In genomic region chr10:123160508-123160907, GRCm38 (mm10) we compare ENCODE assay signal across 19 mouse cellular contexts. TPM values are rescaled to one million over a fixed set of nuclear protein-coding genes. Genes with fewer than 3 reads are reported as not detected.
A peak's percentile ranks its signal among the peaks of the same experiment; 100 is the strongest.
DNase-seq lines count a peak whose midpoint lies in the region; ATAC-seq and TF ChIP-seq lines count a peak whose summit lies in the region.
"Had no signal": no experiment of that assay in that cellular context is flagged by ENCODE, and none has a peak within 500 bp of the region (broad histone marks: within the 10 kb centered on the region; RNA-seq: fewer than 3 reads in every experiment).

No protein-coding gene starts in this region.

- H3K4me1 ChIP-seq in liver, postnatal 0 days (ENCODE audit: insufficient read depth) = no peaks in the 10 kb centered on the region
- H3K4me1 ChIP-seq in liver, embryonic 11.5 days (replicated peaks; ENCODE audit: control insufficient read depth, insufficient read depth, low read length) = no peaks in the 10 kb centered on the region
- no peaks in the 10 kb centered on the region for H3K4me1 ChIP-seq in kidney, embryonic 15.5 days
- no peaks in the 10 kb centered on the region for H3K4me1 ChIP-seq in forebrain, embryonic 14.5 days (ENCODE audit: control insufficient read depth, insufficient read depth, low read length)
- H3K4me1 ChIP-seq: hindbrain, embryonic 12.5 days; intestine, embryonic 15.5 days; liver, embryonic 13.5 days had no signal

- peak; percentile 42 for DNase-seq in liver, postnatal 0 days
- no peak for DNase-seq in liver, embryonic 11.5 days (ENCODE audit: low spot score)
- DNase-seq in lung, postnatal 36 days = peak; percentile 32
- DNase-seq in spleen, postnatal 36 days (ENCODE audit: low spot score in 2 of 2) = peak; percentile 72 to 79
- no peak for DNase-seq in heart, postnatal 14 days
- DNase-seq in testis, postnatal 14 days (ENCODE audit: low spot score) = no peak
- no peak for DNase-seq in forebrain, embryonic 14.5 days (ENCODE audit: low spot score)
- DNase-seq: cerebellum, adult 2 months; gastrocnemius, postnatal 36 days; left cerebral cortex, postnatal 4 days; liver, embryonic 13.5 days; right cerebral cortex, postnatal 14 days had no signal

- H3K9me3 ChIP-seq in liver, postnatal 0 days (ENCODE audit: low read length) = no peaks in the 10 kb centered on the region
- H3K9me3 ChIP-seq in liver, embryonic 11.5 days (ENCODE audit: control insufficient read depth, low read length) = no peaks in the 10 kb centered on the region
- no peaks in the 10 kb centered on the region for H3K9me3 ChIP-seq in kidney, embryonic 15.5 days (replicated peaks)
- no peaks in the 10 kb centered on the region for H3K9me3 ChIP-seq in forebrain, embryonic 14.5 days (replicated peaks; ENCODE audit: control insufficient read depth, low read length)
- H3K9me3 ChIP-seq: G1E; hindbrain, embryonic 12.5 days; intestine, embryonic 15.5 days; liver, embryonic 13.5 days; megakaryocyte, embryonic 14.5 days had no signal

- peaks cover 55% of the 10 kb centered on the region for H3K36me3 ChIP-seq in liver, postnatal 0 days (replicated peaks; ENCODE audit: insufficient read depth, low read length)
- peaks cover 5% of the 10 kb centered on the region; the same call in 1 of the 2 replicates for H3K36me3 ChIP-seq in liver, embryonic 11.5 days (ENCODE audit: control insufficient read depth, insufficient read depth, low read length)
- peaks cover 53% of the 10 kb centered on the region for H3K36me3 ChIP-seq in kidney, embryonic 15.5 days
- H3K36me3 ChIP-seq in forebrain, embryonic 14.5 days (ENCODE audit: control insufficient read depth, insufficient read depth, low read length) = peaks cover 33% of the 10 kb centered on the region

- no peak for TF ChIP-seq CTCF in liver, postnatal 0 days (IDR thresholded peaks at IDR 0.05; ENCODE audit: low read depth)

- intact Hi-C loops in heart, postnatal 14 days (cut with DNase I) = no loop called here

- H3K27ac ChIP-seq in liver, postnatal 0 days (ENCODE audit: low read depth) = no peak overlapping the region
- no peak overlapping the region for H3K27ac ChIP-seq in liver, embryonic 11.5 days (ENCODE audit: low read depth, low read length)
- H3K27ac ChIP-seq in kidney, embryonic 15.5 days = no peak overlapping the region
- H3K27ac ChIP-seq in forebrain, embryonic 14.5 days (ENCODE audit: low read depth, low read length) = no peak overlapping the region
- H3K27ac ChIP-seq: hindbrain, embryonic 12.5 days; intestine, embryonic 15.5 days; liver, embryonic 13.5 days had no signal

- WGBS in liver, postnatal 0 days (ENCODE audit: insufficient replicate concordance) = 80% methylated on average over 6 of the region's 6 CpGs
- WGBS in liver, embryonic 11.5 days = 85% methylated on average over 6 of the region's 6 CpGs
- WGBS in kidney, embryonic 15.5 days = 68% methylated on average over 6 of the region's 6 CpGs
- 72% methylated on average over 6 of the region's 6 CpGs for WGBS in forebrain, embryonic 14.5 days

- ATAC-seq in liver, postnatal 0 days = no peak
- no peak for ATAC-seq in liver, embryonic 11.5 days (replicated peaks; ENCODE audit: low FRiP score)
- ATAC-seq in kidney, embryonic 15.5 days (replicated peaks; ENCODE audit: low FRiP score) = peak; percentile 87
- no peak for ATAC-seq in forebrain, embryonic 14.5 days
- ATAC-seq: forebrain, embryonic 16.5 days; intestine, embryonic 15.5 days had no signal

- no peak overlapping the region for H3K4me3 ChIP-seq in liver, postnatal 0 days (ENCODE audit: low read depth, low read length)
- no peak overlapping the region for H3K4me3 ChIP-seq in liver, embryonic 11.5 days (ENCODE audit: low read depth, low read length)
- no peak overlapping the region for H3K4me3 ChIP-seq in kidney, embryonic 15.5 days (replicated peaks)
- H3K4me3 ChIP-seq in forebrain, embryonic 14.5 days (ENCODE audit: low read depth, low read length) = no peak overlapping the region
- H3K4me3 ChIP-seq: hindbrain, embryonic 12.5 days; intestine, embryonic 15.5 days; liver, embryonic 13.5 days; megakaryocyte, embryonic 14.5 days; myocyte had no signal

- TF ChIP-seq EP300 in liver, postnatal 0 days (IDR thresholded peaks at IDR 0.05; ENCODE audit: low read depth) = no peak

- H3K27me3 ChIP-seq in liver, postnatal 0 days (ENCODE audit: insufficient read depth, low read length) = no peaks in the 10 kb centered on the region
- H3K27me3 ChIP-seq in liver, embryonic 11.5 days (replicated peaks; ENCODE audit: control insufficient read depth, insufficient read depth, low read length) = no peaks in the 10 kb centered on the region
- no peaks in the 10 kb centered on the region for H3K27me3 ChIP-seq in kidney, embryonic 15.5 days
- no peaks in the 10 kb centered on the region for H3K27me3 ChIP-seq in forebrain, embryonic 14.5 days (replicated peaks; ENCODE audit: control insufficient read depth, insufficient read depth, low read length)
- H3K27me3 ChIP-seq: hindbrain, embryonic 12.5 days; intestine, embryonic 15.5 days; liver, embryonic 13.5 days; megakaryocyte, embryonic 14.5 days had no signal

- H3K4me2 ChIP-seq in liver, postnatal 0 days (ENCODE audit: low read depth, low read length) = no peak overlapping the region
- no peak overlapping the region for H3K4me2 ChIP-seq in liver, embryonic 11.5 days
- no peak overlapping the region for H3K4me2 ChIP-seq in kidney, embryonic 15.5 days
- no peak overlapping the region for H3K4me2 ChIP-seq in forebrain, embryonic 14.5 days (ENCODE audit: low read length)
- H3K4me2 ChIP-seq: hindbrain, embryonic 12.5 days; intestine, embryonic 15.5 days; liver, embryonic 13.5 days had no signal

- H3K9ac ChIP-seq in liver, postnatal 0 days (replicated peaks) = no peak overlapping the region
- H3K9ac ChIP-seq in liver, embryonic 11.5 days (ENCODE audit: low read depth, low read length) = no peak overlapping the region
- H3K9ac ChIP-seq in kidney, embryonic 15.5 days = no peak overlapping the region
- no peak overlapping the region for H3K9ac ChIP-seq in forebrain, embryonic 14.5 days (ENCODE audit: low read length)
- H3K9ac ChIP-seq: hindbrain, embryonic 12.5 days; intestine, embryonic 15.5 days; liver, embryonic 13.5 days had no signal

RNA-seq across cellular contexts. Expression of gene Usp15, which starts 36.3 kb away (rescaled TPM):
- polyA plus RNA-seq in liver, postnatal 0 days (2015; fragmentation: Nextera tagmentation; extraction: Ambion mirVana) = 59.3 and 59.9 TPM in 2 replicates
- 139 and 159 TPM in 2 replicates for polyA plus RNA-seq in liver, embryonic 11.5 days (2014; fragmentation: Nextera tagmentation; extraction: Ambion mirVana)
- 69.9 and 72.1 TPM in 2 replicates for polyA plus RNA-seq in kidney, embryonic 15.5 days (2015; fragmentation: Nextera tagmentation; extraction: Ambion mirVana)
- total RNA-seq in heart, postnatal 14 days (2021) = 10 to 100 TPM; 77.8 to 85.6 TPM
- polyA plus RNA-seq in forebrain, embryonic 14.5 days (2014; fragmentation: Nextera tagmentation; extraction: Ambion mirVana) = 63.9 and 78.8 TPM in 2 replicates

Comparison
In these comparisons a context has a peak if more than half of its experiments do, and no peak if none do; other contexts are left out.
1. DNase-seq: peak in liver, postnatal 0 days (single experiment), lung, postnatal 36 days (single experiment) and spleen, postnatal 36 days (2 of 2); none in liver, embryonic 11.5 days (single experiment), heart, postnatal 14 days (0 of 2), testis, postnatal 14 days (single experiment) and forebrain, embryonic 14.5 days (single experiment).